Mouse (Mus musculus) G1E (cell line): ENCODE measurements around the gene Shld1. TPM values are rescaled to one million over a fixed set of nuclear protein-coding genes. Genes with fewer than 3 reads are reported as not detected.

Source experiments
- ATAC-seq: 2 replicates; pipeline ENCODE4 v1.8.0; 2016; ENCODE audit warnings: mild to moderate bottlenecking; ENCODE audit not compliant: insufficient number of reproducible peaks, poor library complexity, low FRiP score, severe bottlenecking; ENCODE audit errors: extremely low read depth
- DNase-seq: peaks from one replicate; pipeline ENCODE4 v3.0.0; 2012; ENCODE audit warnings: low spot score
- H3K27me3 ChIP-seq: 2 replicates; pipeline ENCODE4 v1.6.1; 2012; ENCODE audit warnings: mild to moderate bottlenecking, low read length, inconsistent platforms; ENCODE audit not compliant: insufficient read depth
- H3K36me3 ChIP-seq: replicated peaks from 2 replicates; pipeline ENCODE3; 2012; ENCODE audit warnings: mild to moderate bottlenecking, inconsistent platforms
- H3K4me1 ChIP-seq: 2 replicates; pipeline ENCODE4 v1.6.1; 2012; ENCODE audit warnings: low read depth, low read length, inconsistent platforms, mixed read lengths; ENCODE audit not compliant: insufficient read depth
- H3K4me3 ChIP-seq: 2 replicates; pipeline ENCODE4 v1.5.1; 2012; ENCODE audit warnings: low read depth, mild to moderate bottlenecking, inconsistent platforms, low read length, moderate library complexity, mixed read lengths
- H3K9me3 ChIP-seq: replicated peaks from 2 replicates; pipeline ENCODE4 v1.6.1; 2012; ENCODE audit warnings: inconsistent platforms
- CTCF ChIP-seq: IDR thresholded peaks from 2 replicates; pipeline ENCODE4 v1.5.1; 2012; ENCODE audit warnings: low read depth, low read length, inconsistent platforms, mixed read lengths
- GATA1 ChIP-seq: IDR thresholded peaks from 2 replicates; pipeline ENCODE4 v1.6.1; 2012; ENCODE audit warnings: borderline replicate concordance, low read length, inconsistent platforms, mixed read lengths
- GATA2 ChIP-seq: IDR thresholded peaks from 2 replicates; pipeline ENCODE4 v1.6.1; 2012; ENCODE audit warnings: low read depth, low read length, inconsistent platforms, borderline replicate concordance
- POLR2AphosphoS5 ChIP-seq: IDR thresholded peaks from 2 replicates; pipeline ENCODE4 v1.6.1; 2012; ENCODE audit warnings: low read depth, low read length, inconsistent platforms; ENCODE audit not compliant: insufficient replicate concordance
- TAL1 ChIP-seq: conservative IDR thresholded peaks from 2 replicates; pipeline ENCODE4 v1.6.1; 2012; ENCODE audit warnings: low read depth, low read length, inconsistent platforms, mixed read lengths
- polyA plus RNA-seq: library from polyadenylated mRNA; stranded (reverse); fragments of >175 nt; gene quantifications from 2 replicates; pipeline ENCODE4 v1.2.3, GENCODE M21; 2012
- total RNA-seq, 2 experiments: library from RNA; stranded (forward) in 1 of 2; stranded (reverse) in 1 of 2; fragments of 200-1000 nt in 1 of 2; fragments of >200 nt in 1 of 2; fragmentation: Nextera tagmentation in 1 of 2; gene quantifications; 2 replicates each; pipeline ENCODE4 v1.2.3; 2014 to 2017

The Shld1 gene
- total and polyA plus RNA-seq, 3 experiments, result 2.7 to 15.0 (median 5.2) TPM

- DNase-seq (no peak), ATAC-seq (no peak)
- no peaks in the 10 kb centered on the region for H3K27me3 ChIP-seq
- no peaks in the 10 kb centered on the region for H3K9me3 ChIP-seq
- H3K4me1 ChIP-seq, result peaks cover 66% of the 10 kb centered on the region
- H3K4me3 ChIP-seq, result no peak overlapping the region
- peaks cover 59% of the 10 kb centered on the region for H3K36me3 ChIP-seq
- TF ChIP-seq CTCF, result no peak
- TF ChIP-seq GATA1, result no peak
- no peak for TF ChIP-seq POLR2AphosphoS5
- no peak for TF ChIP-seq GATA2
- no peak for TF ChIP-seq TAL1
These were observed 10.5 kb downstream of the Shld1 start for GRCm38 (mm10) chr2:132697256-132697655.

GRCm38 (mm10) chr2:132697695-132698094, 11.0 kb downstream of the Shld1 start:
- TF ChIP-seq TAL1 (no peak), GATA2 (no peak), CTCF (no peak), POLR2AphosphoS5 (no peak), GATA1 (no peak)
- ATAC-seq, result no peak
- Histone ChIP-seq H3K9me3 (no peaks in the 10 kb centered on the region), H3K27me3 (no peaks in the 10 kb centered on the region), H3K36me3 (peaks cover 59% of the 10 kb centered on the region), H3K4me1 (peaks cover 62% of the 10 kb centered on the region), H3K4me3 (no peak overlapping the region)
- DNase-seq, result no peak

- Histone ChIP-seq H3K27me3 (no peaks in the 10 kb centered on the region), H3K4me3 (no peak overlapping the region), H3K9me3 (no peaks in the 10 kb centered on the region), H3K4me1 (peaks cover 56% of the 10 kb centered on the region), H3K36me3 (peaks cover 58% of the 10 kb centered on the region)
- TF ChIP-seq TAL1 (no peak), GATA1 (no peak), CTCF (no peak), GATA2 (no peak), POLR2AphosphoS5 (no peak)
- DNase-seq (no peak), ATAC-seq (no peak)
These were observed 11.7 kb downstream of the Shld1 start for GRCm38 (mm10) chr2:132698420-132698819.

- H3K4me1 ChIP-seq, result peaks cover 33% of the 10 kb centered on the region
- H3K4me3 ChIP-seq, result no peak overlapping the region
- H3K27me3 ChIP-seq, result no peaks in the 10 kb centered on the region
- no peaks in the 10 kb centered on the region for H3K9me3 ChIP-seq
- no peak for TF ChIP-seq GATA2
- no peak for TF ChIP-seq POLR2AphosphoS5
- no peak for TF ChIP-seq GATA1
- TF ChIP-seq TAL1, result no peak
- no peak for TF ChIP-seq CTCF
- ATAC-seq (no peak), DNase-seq (no peak)
- peaks cover 49% of the 10 kb centered on the region for H3K36me3 ChIP-seq
These were observed 14.2 kb downstream of the Shld1 start for GRCm38 (mm10) chr2:132700921-132701320.

GRCm38 (mm10) chr2:132701451-132701886, 14.7 kb downstream of the Shld1 start:
- 0 out of 2 replicates have a peak, but pooled peaks have one; percentile 5 for ATAC-seq
- peaks cover 33% of the 10 kb centered on the region for H3K4me1 ChIP-seq
- H3K9me3 ChIP-seq, result no peaks in the 10 kb centered on the region
- no peaks in the 10 kb centered on the region for H3K27me3 ChIP-seq
- TF ChIP-seq GATA1 (no peak), POLR2AphosphoS5 (no peak), CTCF (0 out of 2 replicates have a peak, but pooled peaks have one; percentile 15)
- no peak overlapping the region for H3K4me3 ChIP-seq
- DNase-seq, result no peak
- H3K36me3 ChIP-seq, result peaks cover 47% of the 10 kb centered on the region

GRCm38 (mm10) chr2:132705251-132705992, 18.7 kb downstream of the Shld1 start:
- TF ChIP-seq TAL1 (no peak), CTCF (no peak), GATA1 (no peak), GATA2 (no peak), POLR2AphosphoS5 (no peak)
- no peak for ATAC-seq
- peaks cover 14% of the 10 kb centered on the region for H3K4me1 ChIP-seq

More at GRCm38 (mm10) chr2:132705251-132705992, 18.7 kb downstream of the Shld1 start:
- Histone ChIP-seq H3K36me3 (peaks cover 47% of the 10 kb centered on the region), H3K27me3 (no peaks in the 10 kb centered on the region), H3K9me3 (no peaks in the 10 kb centered on the region), H3K4me3 (no peak overlapping the region)
- no peak for DNase-seq
